Mouse (Mus musculus) megakaryocyte, embryonic 14.5 days (primary cell): ENCODE results near the gene Trappc13. TPM values are rescaled to one million over a fixed set of nuclear protein-coding genes. Genes with fewer than 3 reads are reported as not detected.
A peak's percentile ranks its signal among the peaks of the same experiment; 100 is the strongest.
"Not testable (repeated sequence)": the region's sequence is repeated elsewhere in the genome, so short reads cannot be mapped to it uniquely, and the experiment has no call there.

Experiments
- H3K27me3 ChIP-seq: replicated peaks from 2 replicates; pipeline ENCODE3; 2012; ENCODE audit warnings: inconsistent platforms
- H3K36me3 ChIP-seq: replicated peaks from 2 replicates; pipeline ENCODE3; 2012; ENCODE audit warnings: low read length, inconsistent platforms, mixed read lengths
- H3K4me1 ChIP-seq: 2 replicates; pipeline ENCODE4 v1.6.1; 2012; ENCODE audit warnings: inconsistent platforms
- H3K4me3 ChIP-seq: replicated peaks from 2 replicates; pipeline ENCODE3; 2012; ENCODE audit warnings: moderate library complexity, mild to moderate bottlenecking, inconsistent platforms
- H3K9me3 ChIP-seq: 2 replicates; pipeline ENCODE4 v1.6.1; 2012; ENCODE audit warnings: inconsistent platforms
- FLI1 ChIP-seq: IDR thresholded peaks from 2 replicates; pipeline ENCODE4 v1.6.1; 2012; ENCODE audit warnings: low read length, inconsistent platforms, mixed read lengths
- GATA1 ChIP-seq: IDR thresholded peaks from 3 replicates; pipeline ENCODE4 v1.6.1; 2012; ENCODE audit warnings: mixed read lengths, low read length, inconsistent platforms, borderline replicate concordance
- polyA plus RNA-seq: library from polyadenylated mRNA; stranded (reverse); fragments of >175 nt; gene quantifications from 2 replicates; pipeline ENCODE4 v1.2.3, GENCODE M21; 2012; ENCODE audit warnings: low replicate concordance; ENCODE audit not compliant: insufficient read depth

Trappc13 gene
- 2.2 TPM in 1 of 2 replicates, not detected in the other for polyA plus RNA-seq

GRCm38 (mm10) chr13:104177796-104178649 is at the start of gene Trappc13:
Gene Trappc13 (minus strand): TSS chr13:104178469.
- H3K27me3 ChIP-seq, result no peaks in the 10 kb centered on the region
- no peaks in the 10 kb centered on the region for H3K9me3 ChIP-seq
- H3K4me1 ChIP-seq, result peaks cover 28% of the 10 kb centered on the region
- TF ChIP-seq FLI1 (no peak), GATA1 (no peak)
- H3K36me3 ChIP-seq, result peaks cover 36% of the 10 kb centered on the region
- peak within 1 kb of the TSS; percentile 99 for H3K4me3 ChIP-seq

- TF ChIP-seq GATA1, result no peak
- TF ChIP-seq FLI1, result no peak
- Histone ChIP-seq H3K4me1 (peaks cover 21% of the 10 kb centered on the region), H3K9me3 (no peaks in the 10 kb centered on the region), H3K27me3 (no peaks in the 10 kb centered on the region), H3K4me3 (peak overlapping the region; percentile 93), H3K36me3 (peaks cover 21% of the 10 kb centered on the region)
Measured at GRCm38 (mm10) chr13:104227478-104227877, 49.2 kb upstream of the Trappc13 start.

GRCm38 (mm10) chr13:104204313-104204712 is 26.0 kb upstream of the Trappc13 start:
- H3K4me1 ChIP-seq, result no peaks in the 10 kb centered on the region
- TF ChIP-seq GATA1 (no peak), FLI1 (no peak)
- no peak overlapping the region for H3K4me3 ChIP-seq
- peaks cover 85% of the 10 kb centered on the region for H3K36me3 ChIP-seq
- H3K27me3 ChIP-seq, result no peaks in the 10 kb centered on the region
- no peaks in the 10 kb centered on the region for H3K9me3 ChIP-seq

GRCm38 (mm10) chr13:104195891-104196290 is 17.6 kb upstream of the Trappc13 start:
- peaks cover 63% of the 10 kb centered on the region for H3K36me3 ChIP-seq
- H3K9me3 ChIP-seq, H3K4me1 ChIP-seq, H3K27me3 ChIP-seq, H3K4me3 ChIP-seq: not testable (repeated sequence)

- no peaks in the 10 kb centered on the region for H3K27me3 ChIP-seq
- peaks cover 85% of the 10 kb centered on the region for H3K36me3 ChIP-seq
- H3K4me1 ChIP-seq, result no peaks in the 10 kb centered on the region
- H3K9me3 ChIP-seq, result no peaks in the 10 kb centered on the region
- TF ChIP-seq GATA1, result no peak
- no peak for TF ChIP-seq FLI1
- no peak overlapping the region for H3K4me3 ChIP-seq
Measured at GRCm38 (mm10) chr13:104187357-104187756, 9.1 kb upstream of the Trappc13 start.

- Histone ChIP-seq H3K9me3 (no peaks in the 10 kb centered on the region), H3K36me3 (peaks cover 40% of the 10 kb centered on the region), H3K4me1 (peaks cover 22% of the 10 kb centered on the region), H3K27me3 (no peaks in the 10 kb centered on the region), H3K4me3 (peak overlapping the region; percentile 99)
- TF ChIP-seq GATA1 (no peak), FLI1 (no peak)
Measured at GRCm38 (mm10) chr13:104179176-104179888, 1.1 kb upstream of the Trappc13 start.

GRCm38 (mm10) chr13:104178650-104179121 is 417 bp upstream of the Trappc13 start, which contains the start of gene Trim23:
Gene Trim23 (plus strand): TSS chr13:104178797.
- Histone ChIP-seq H3K4me1 (peaks cover 25% of the 10 kb centered on the region), H3K9me3 (no peaks in the 10 kb centered on the region), H3K4me3 (peak within 1 kb of the TSS; percentile 99), H3K36me3 (peaks cover 37% of the 10 kb centered on the region), H3K27me3 (no peaks in the 10 kb centered on the region)
- TF ChIP-seq GATA1 (no peak), FLI1 (no peak)

GRCm38 (mm10) chr13:104176874-104177273 is 1.4 kb downstream of the Trappc13 start:
- TF ChIP-seq FLI1, result no peak
- H3K27me3 ChIP-seq, result no peaks in the 10 kb centered on the region

GRCm38 (mm10) chr13:104172498-104172897 is 5.8 kb downstream of the Trappc13 start:
- Histone ChIP-seq H3K4me3 (no peak overlapping the region), H3K27me3 (no peaks in the 10 kb centered on the region), H3K36me3 (peaks cover 39% of the 10 kb centered on the region), H3K4me1 (peaks cover 32% of the 10 kb centered on the region), H3K9me3 (no peaks in the 10 kb centered on the region)
- TF ChIP-seq FLI1 (no peak), GATA1 (no peak)

More at GRCm38 (mm10) chr13:104176874-104177273, 1.4 kb downstream of the Trappc13 start:
- peak overlapping the region; percentile 99 for H3K4me3 ChIP-seq
- peaks cover 26% of the 10 kb centered on the region for H3K36me3 ChIP-seq
- no peaks in the 10 kb centered on the region for H3K9me3 ChIP-seq
- H3K4me1 ChIP-seq, result peaks cover 34% of the 10 kb centered on the region

- peaks cover 46% of the 10 kb centered on the region for H3K36me3 ChIP-seq
- H3K27me3 ChIP-seq, result no peaks in the 10 kb centered on the region
- H3K9me3 ChIP-seq, result no peaks in the 10 kb centered on the region
- TF ChIP-seq FLI1, result no peak
- no peak for TF ChIP-seq GATA1
- H3K4me1 ChIP-seq, result peaks cover 26% of the 10 kb centered on the region
- H3K4me3 ChIP-seq, result no peak overlapping the region
Measured at GRCm38 (mm10) chr13:104171711-104172110, 6.6 kb downstream of the Trappc13 start.
